Mouse (Mus musculus): ENCODE results near the gene Mup6. TPM values are rescaled to one million over a fixed set of nuclear protein-coding genes. Genes with fewer than 3 reads are reported as not detected.

Gene Mup6
- polyA plus RNA-seq (2014; fragmentation: Illumina TruSeq; extraction: RNeasy Lipid Tissue Mini Kit (QIAGEN cat#74804); ENCODE audit: low read depth, low replicate concordance), result not detected

DNA sequence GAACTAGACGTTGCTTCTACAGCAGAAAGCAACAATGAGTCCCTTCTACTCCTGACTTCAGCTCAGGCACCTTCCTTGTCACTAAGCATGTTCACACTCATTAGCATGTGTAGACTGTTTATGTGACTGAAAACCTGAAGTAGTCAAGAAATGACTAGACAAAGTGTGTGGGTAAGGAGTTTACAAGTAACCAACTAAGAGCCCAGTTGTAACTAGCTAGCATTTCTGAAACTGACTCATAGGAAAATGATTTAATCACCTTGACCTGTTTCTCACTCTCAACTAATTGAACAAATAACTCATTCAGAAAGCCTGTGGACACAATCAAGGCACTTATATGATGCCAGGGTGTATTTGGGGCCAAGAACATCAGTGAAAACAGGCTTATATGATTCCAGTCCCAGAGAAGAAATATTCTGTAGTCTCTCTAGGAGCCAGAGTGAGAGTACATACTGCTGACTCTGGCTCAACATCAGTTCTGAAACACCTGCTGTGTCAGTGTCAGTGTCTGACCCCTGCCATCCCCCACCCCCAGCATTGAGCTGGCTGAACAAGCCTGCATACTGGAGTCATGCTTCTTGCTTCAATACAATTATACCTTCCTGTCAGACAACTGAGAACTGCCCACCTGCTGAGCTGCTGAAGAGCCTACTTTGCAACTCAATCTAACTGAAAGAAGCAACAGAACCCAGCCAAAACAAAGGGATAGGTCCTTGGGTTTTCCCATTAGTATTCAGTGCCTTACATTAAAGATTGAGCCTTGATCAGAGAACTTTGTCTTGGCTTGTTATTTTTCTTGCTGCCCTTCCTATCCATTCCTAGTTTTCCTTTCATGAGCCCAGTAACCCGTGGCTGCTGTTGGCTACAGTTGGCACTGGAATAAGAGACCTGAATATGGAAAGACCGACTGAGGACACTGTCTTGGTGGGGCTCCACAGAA is at the start of gene Mup6:
Gene Mup6 (plus strand): TSS at position 890 of the 940 bp plus-strand sequence.

DNA sequence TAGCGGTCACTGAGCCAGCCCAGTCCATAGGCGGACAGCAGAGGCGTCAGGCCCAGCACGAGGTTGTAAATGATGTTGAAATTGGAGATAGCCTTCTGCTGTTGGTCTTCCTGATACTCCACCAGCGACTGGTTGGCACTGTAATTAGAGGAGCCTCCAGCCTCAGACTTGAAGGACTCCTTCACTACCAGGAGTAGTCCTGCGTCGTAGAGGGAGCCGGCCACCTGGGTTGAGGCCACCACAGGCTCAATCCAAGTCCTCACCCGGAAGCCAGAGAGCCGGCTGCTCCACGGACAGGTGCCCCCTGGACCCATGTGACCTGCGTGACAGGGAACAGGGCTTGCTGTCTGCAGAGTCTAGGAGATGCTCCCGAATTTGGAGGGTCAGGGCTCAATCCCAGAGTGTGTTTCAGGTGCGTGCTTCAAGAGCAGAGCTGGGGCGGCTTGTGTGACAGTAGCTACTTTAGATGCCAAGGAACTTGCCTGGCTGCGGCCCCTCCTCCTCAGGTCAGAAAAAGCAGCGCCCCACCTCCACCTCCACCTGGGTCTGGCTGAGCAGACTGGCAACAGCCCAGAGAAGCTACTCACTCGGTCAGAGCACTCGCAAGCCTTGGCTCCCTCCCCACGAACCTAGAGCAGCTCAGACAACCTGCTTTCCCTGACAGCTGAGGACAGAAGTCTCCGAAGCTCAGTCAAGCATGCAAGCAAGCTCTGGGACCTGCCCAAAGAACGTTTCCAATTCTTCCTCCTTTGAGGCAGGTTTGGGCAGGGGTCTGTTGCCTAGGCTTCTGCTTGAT is 49.3 kb upstream of the Mup6 start, which contains the start of gene Slc46a2:
Gene Slc46a2 (minus strand): TSS at position 449 of the 796 bp plus-strand sequence.

DNA sequence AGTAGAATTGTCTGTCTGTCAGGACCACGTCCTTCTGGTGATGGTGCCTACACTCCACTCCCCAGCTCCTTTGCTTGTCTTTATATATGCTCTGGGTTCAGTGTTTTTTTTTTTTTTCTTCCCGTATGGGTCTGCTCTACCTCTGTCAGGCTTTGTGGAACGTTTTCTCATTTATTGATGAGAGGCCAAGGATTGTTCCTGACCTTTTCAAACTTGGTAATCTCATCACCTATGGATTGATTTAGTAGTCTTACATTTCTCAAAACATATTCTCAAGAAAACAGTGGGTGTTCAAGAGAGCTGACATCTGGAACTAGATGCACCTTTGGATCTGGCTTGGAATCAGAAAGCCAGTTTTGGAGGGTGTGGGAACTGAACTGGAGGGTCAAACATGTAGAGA is 3.5 kb upstream of the Mup6 start, which contains the start of gene Mup4:
Gene Mup4 (minus strand): TSS at position 101 of the 400 bp plus-strand sequence.

Other genes starting within 250 kb of the Mup6 start
- gene Inip, start 162.7 kb upstream of the Mup6 start, polyA plus RNA-seq (2014; fragmentation: Illumina TruSeq; extraction: RNeasy Lipid Tissue Mini Kit (QIAGEN cat#74804); ENCODE audit: low read depth, low replicate concordance), result 37.7 TPM
- 6.2 TPM for gene Snx30, start 158.5 kb upstream of the Mup6 start, polyA plus RNA-seq (2014; fragmentation: Illumina TruSeq; extraction: RNeasy Lipid Tissue Mini Kit (QIAGEN cat#74804); ENCODE audit: low read depth, low replicate concordance)
- not detected for gene Slc46a2, start 49.2 kb upstream of the Mup6 start, polyA plus RNA-seq (2014; fragmentation: Illumina TruSeq; extraction: RNeasy Lipid Tissue Mini Kit (QIAGEN cat#74804); ENCODE audit: low read depth, low replicate concordance)
- gene Mup4, start 3.6 kb upstream of the Mup6 start, polyA plus RNA-seq (2014; fragmentation: Illumina TruSeq; extraction: RNeasy Lipid Tissue Mini Kit (QIAGEN cat#74804); ENCODE audit: low read depth, low replicate concordance), result not detected
- gene Mup7, start 106.2 kb downstream of the Mup6 start, polyA plus RNA-seq (2014; fragmentation: Illumina TruSeq; extraction: RNeasy Lipid Tissue Mini Kit (QIAGEN cat#74804); ENCODE audit: low read depth, low replicate concordance), result not detected
- gene Mup2, start 190.0 kb downstream of the Mup6 start, polyA plus RNA-seq (2014; fragmentation: Illumina TruSeq; extraction: RNeasy Lipid Tissue Mini Kit (QIAGEN cat#74804); ENCODE audit: low read depth, low replicate concordance), result not detected

All from sigmoid colon, adult 10 weeks (tissue).